Mouse (Mus musculus): ENCODE measurements around the gene Npas2. TPM values are rescaled to one million over a fixed set of nuclear protein-coding genes. Genes with fewer than 3 reads are reported as not detected.
A peak's percentile ranks its signal among the peaks of the same experiment; 100 is the strongest.

Gene Npas2
- polyA plus RNA-seq, 1 experiment from 2014 or later = 0.53 TPM

DNA sequence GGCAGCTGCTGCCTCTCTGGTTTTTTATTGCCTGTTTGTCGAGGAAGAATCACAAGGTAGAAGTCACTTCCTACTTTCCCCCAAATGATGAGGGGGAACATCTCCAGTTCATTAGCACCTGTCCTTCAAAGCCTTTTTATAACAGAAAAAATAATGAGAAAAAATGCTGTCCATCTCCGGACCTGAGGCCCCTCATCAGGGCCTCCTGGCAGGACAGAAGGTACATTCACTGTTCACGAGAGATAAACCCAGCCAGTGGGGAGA lies 63.7 kb downstream of the Npas2 start:
- ATAC-seq (ENCODE audit: extremely low read depth, insufficient number of reproducible peaks, low FRiP score, low TSS enrichment) = no peak
- Histone ChIP-seq H3K4me3 (no peak overlapping the region), H3K4me2 (no peak overlapping the region), H3K9me3 (no peaks in the 10 kb centered on the region), H3K27ac (replicated peaks) (no peak overlapping the region), H3K4me1 (no peaks in the 10 kb centered on the region), H3K27me3 (replicated peaks) (peaks cover 11% of the 10 kb centered on the region; the same call in 1 of the 2 replicates), H3K9ac (no peak overlapping the region), H3K36me3 (no peaks in the 10 kb centered on the region)
- 65% methylated on average over 3 of the region's 3 CpGs for WGBS

- H3K4me2 ChIP-seq = no peak overlapping the region
- no peaks in the 10 kb centered on the region for H3K9me3 ChIP-seq
- ATAC-seq (ENCODE audit: extremely low read depth, insufficient number of reproducible peaks, low FRiP score, low TSS enrichment) = no peak
- no peak overlapping the region for H3K4me3 ChIP-seq
- no peak overlapping the region for H3K9ac ChIP-seq
- no peak overlapping the region for H3K27ac ChIP-seq (replicated peaks)
- H3K4me1 ChIP-seq = no peaks in the 10 kb centered on the region
- no peaks in the 10 kb centered on the region for H3K36me3 ChIP-seq
- WGBS = 70% methylated on average over 3 of the region's 3 CpGs
- H3K27me3 ChIP-seq (replicated peaks) = peaks cover 7% of the 10 kb centered on the region; the same call in 1 of the 2 replicates
These were observed 66.1 kb downstream of the Npas2 start for GRCm38 (mm10) chr1:39259668-39260067.

DNA sequence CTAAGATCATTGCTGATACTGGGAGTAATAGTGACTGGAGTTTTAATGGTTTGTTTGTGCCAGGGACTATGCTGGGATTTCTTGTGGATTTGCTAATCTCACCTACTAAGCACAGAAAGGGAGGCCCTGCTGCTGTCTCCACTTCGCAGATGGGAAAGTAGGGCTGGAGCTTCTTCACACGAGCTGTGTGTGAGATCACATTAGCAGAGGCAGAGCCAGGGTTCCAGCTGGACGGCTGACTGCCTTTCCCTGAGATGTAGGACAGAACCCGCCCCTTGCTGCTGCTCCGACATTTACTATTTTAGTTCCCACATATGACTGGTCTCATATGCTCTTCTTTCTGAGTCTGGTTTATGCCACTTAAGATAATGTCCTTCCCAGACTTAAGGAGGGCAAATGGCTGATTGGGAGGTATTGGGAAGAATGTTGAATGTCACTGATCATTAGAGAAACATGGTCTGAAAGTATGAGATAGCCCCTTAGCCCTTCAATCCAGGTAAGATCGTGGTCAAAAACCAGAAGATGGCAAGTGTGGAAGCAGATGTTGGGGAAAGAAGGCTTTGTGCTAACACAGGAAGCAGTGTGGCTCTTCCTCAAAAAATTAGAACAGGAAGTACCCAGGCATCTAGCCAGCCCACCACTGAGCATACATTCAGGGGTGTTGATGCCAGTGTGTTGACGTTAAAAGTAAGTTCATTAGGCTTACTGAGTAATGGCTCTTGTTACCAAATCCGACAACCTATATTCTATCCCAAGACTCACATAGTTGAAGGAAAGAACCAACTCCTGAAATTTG lies 66.8 kb downstream of the Npas2 start:
- Histone ChIP-seq H3K36me3 (no peaks in the 10 kb centered on the region), H3K9ac (no peak overlapping the region), H3K9me3 (no peaks in the 10 kb centered on the region), H3K27me3 (replicated peaks) (peaks cover 5% of the 10 kb centered on the region; the same call in 1 of the 2 replicates), H3K4me3 (no peak overlapping the region), H3K4me2 (no peak overlapping the region), H3K27ac (replicated peaks) (no peak overlapping the region), H3K4me1 (no peaks in the 10 kb centered on the region)
- WGBS = 62% methylated on average over 8 of the region's 8 CpGs
- ATAC-seq (ENCODE audit: extremely low read depth, insufficient number of reproducible peaks, low FRiP score, low TSS enrichment) = no peak

- Histone ChIP-seq H3K27me3 (replicated peaks) (0 out of 2 replicates have a peak, but pooled peaks cover 4% of the 10 kb centered on the region), H3K4me1 (no peaks in the 10 kb centered on the region), H3K4me2 (no peak overlapping the region), H3K9ac (no peak overlapping the region), H3K4me3 (no peak overlapping the region), H3K9me3 (no peaks in the 10 kb centered on the region), H3K36me3 (no peaks in the 10 kb centered on the region), H3K27ac (replicated peaks) (no peak overlapping the region)
- 83% methylated on average over 9 of the region's 9 CpGs for WGBS
- ATAC-seq (ENCODE audit: extremely low read depth, insufficient number of reproducible peaks, low FRiP score, low TSS enrichment) = no peak
These were observed 73.4 kb downstream of the Npas2 start for GRCm38 (mm10) chr1:39266843-39267512.

DNA sequence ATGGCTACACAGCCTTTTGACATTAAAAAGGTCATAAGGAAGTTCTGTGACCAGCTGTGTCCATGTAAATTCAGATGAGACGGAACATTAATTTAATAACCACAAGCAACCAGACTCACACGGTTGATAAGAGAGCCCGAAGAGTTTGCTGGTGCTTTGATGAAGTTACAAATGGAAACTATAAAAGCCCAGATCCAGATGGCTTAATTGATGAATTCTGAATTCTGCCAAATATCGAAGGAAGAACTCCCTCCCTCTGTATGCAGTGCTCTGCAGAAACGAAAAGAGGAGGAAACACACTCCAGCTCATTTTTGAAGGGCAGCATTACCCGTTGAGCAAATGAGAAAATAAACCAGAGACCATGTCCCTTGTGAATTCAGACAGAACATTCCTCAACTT lies 79.4 kb downstream of the Npas2 start:
- H3K27me3 ChIP-seq (replicated peaks) = peaks cover 7% of the 10 kb centered on the region; the same call in 1 of the 2 replicates
- H3K4me1 ChIP-seq = no peaks in the 10 kb centered on the region
- H3K4me3 ChIP-seq = no peak overlapping the region
- WGBS = 74% methylated on average over 6 of the region's 6 CpGs
- no peak for ATAC-seq (ENCODE audit: extremely low read depth, insufficient number of reproducible peaks, low FRiP score, low TSS enrichment)
- no peak overlapping the region for H3K4me2 ChIP-seq
- no peak overlapping the region for H3K9ac ChIP-seq
- no peaks in the 10 kb centered on the region; the same call in 1 of the 2 replicates for H3K9me3 ChIP-seq
- H3K36me3 ChIP-seq = no peaks in the 10 kb centered on the region
- H3K27ac ChIP-seq (replicated peaks) = no peak overlapping the region

DNA sequence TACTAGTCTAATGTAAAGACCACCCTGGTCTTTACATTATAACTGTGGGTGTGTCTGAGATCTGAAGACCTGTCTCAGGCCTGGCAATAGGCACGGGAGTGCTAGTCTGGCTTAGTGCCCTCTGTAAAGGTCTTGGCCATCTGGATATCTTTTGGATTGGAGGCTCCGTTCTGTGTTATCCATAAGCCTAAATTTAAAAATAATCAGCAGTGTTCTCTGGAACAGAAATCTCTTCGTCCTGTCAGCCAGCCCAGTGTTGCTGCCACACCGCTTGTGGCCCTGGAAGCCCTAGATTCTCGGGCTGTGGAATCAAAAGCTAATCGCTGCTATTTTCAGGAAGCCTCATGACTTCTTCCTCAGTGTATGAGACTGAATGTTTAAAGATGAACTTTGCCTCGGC lies 86.9 kb downstream of the Npas2 start:
- Histone ChIP-seq H3K27ac (replicated peaks) (no peak overlapping the region), H3K4me1 (peaks cover 33% of the 10 kb centered on the region), H3K4me3 (no peak overlapping the region), H3K9me3 (no peaks in the 10 kb centered on the region; the same call in 1 of the 2 replicates), H3K36me3 (no peaks in the 10 kb centered on the region), H3K4me2 (no peak overlapping the region), H3K9ac (no peak overlapping the region), H3K27me3 (replicated peaks) (peaks cover 26% of the 10 kb centered on the region)
- 51% methylated on average over 7 of the region's 7 CpGs for WGBS
- ATAC-seq (ENCODE audit: extremely low read depth, insufficient number of reproducible peaks, low FRiP score, low TSS enrichment) = no peak

- ATAC-seq (ENCODE audit: extremely low read depth, insufficient number of reproducible peaks, low FRiP score, low TSS enrichment) = no peak
These were observed 87.7 kb downstream of the Npas2 start for GRCm38 (mm10) chr1:39280989-39281875.

DNA sequence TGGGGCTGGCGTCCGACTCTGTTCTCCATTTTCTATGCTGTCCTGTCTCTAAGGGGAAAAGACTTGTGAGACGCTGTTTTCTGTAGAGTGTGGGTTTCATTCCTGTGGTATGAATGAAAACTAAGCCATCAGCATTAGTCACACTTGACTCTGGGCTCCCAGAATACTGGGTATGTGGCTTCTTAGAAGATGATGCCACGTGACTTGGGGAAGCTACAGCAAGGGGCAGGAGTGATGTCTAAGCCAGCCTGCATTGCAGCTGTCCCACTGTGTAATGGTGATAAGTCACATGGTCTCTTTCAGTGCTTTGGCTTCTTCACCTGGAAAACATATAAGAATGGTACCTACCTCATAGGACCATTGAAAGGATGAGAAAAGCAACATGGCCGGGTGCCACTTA lies 88.4 kb downstream of the Npas2 start:
- WGBS = 72% methylated on average over 5 of the region's 5 CpGs
- ATAC-seq (ENCODE audit: extremely low read depth, insufficient number of reproducible peaks, low FRiP score, low TSS enrichment) = no peak
- Histone ChIP-seq H3K27ac (replicated peaks) (peak overlapping the region; percentile 61), H3K27me3 (replicated peaks) (peaks cover 26% of the 10 kb centered on the region), H3K36me3 (no peaks in the 10 kb centered on the region), H3K9ac (no peak overlapping the region), H3K9me3 (no peaks in the 10 kb centered on the region; the same call in 1 of the 2 replicates), H3K4me1 (peaks cover 33% of the 10 kb centered on the region), H3K4me2 (peak overlapping the region; percentile 19; the same call in 1 of the 2 replicates), H3K4me3 (no peak overlapping the region)

More at GRCm38 (mm10) chr1:39280989-39281875, 87.7 kb downstream of the Npas2 start:
- Histone ChIP-seq H3K4me1 (peaks cover 33% of the 10 kb centered on the region), H3K27me3 (replicated peaks) (peaks cover 26% of the 10 kb centered on the region), H3K4me2 (peak overlapping the region; percentile 19; the same call in 1 of the 2 replicates), H3K36me3 (no peaks in the 10 kb centered on the region), H3K4me3 (no peak overlapping the region), H3K9ac (no peak overlapping the region), H3K9me3 (no peaks in the 10 kb centered on the region; the same call in 1 of the 2 replicates), H3K27ac (replicated peaks) (peak overlapping the region; percentile 61)
- 45% methylated on average over 15 of the region's 15 CpGs for WGBS

GRCm38 (mm10) chr1:39283323-39283722 lies 89.8 kb downstream of the Npas2 start:
- Histone ChIP-seq H3K9ac (no peak overlapping the region), H3K4me2 (no peak overlapping the region), H3K27ac (replicated peaks) (no peak overlapping the region), H3K36me3 (no peaks in the 10 kb centered on the region), H3K4me3 (no peak overlapping the region), H3K4me1 (peaks cover 44% of the 10 kb centered on the region), H3K9me3 (no peaks in the 10 kb centered on the region), H3K27me3 (replicated peaks) (peaks cover 20% of the 10 kb centered on the region)
- ATAC-seq (ENCODE audit: extremely low read depth, insufficient number of reproducible peaks, low FRiP score, low TSS enrichment) = no peak
- WGBS = 77% methylated on average over 7 of the region's 7 CpGs

DNA sequence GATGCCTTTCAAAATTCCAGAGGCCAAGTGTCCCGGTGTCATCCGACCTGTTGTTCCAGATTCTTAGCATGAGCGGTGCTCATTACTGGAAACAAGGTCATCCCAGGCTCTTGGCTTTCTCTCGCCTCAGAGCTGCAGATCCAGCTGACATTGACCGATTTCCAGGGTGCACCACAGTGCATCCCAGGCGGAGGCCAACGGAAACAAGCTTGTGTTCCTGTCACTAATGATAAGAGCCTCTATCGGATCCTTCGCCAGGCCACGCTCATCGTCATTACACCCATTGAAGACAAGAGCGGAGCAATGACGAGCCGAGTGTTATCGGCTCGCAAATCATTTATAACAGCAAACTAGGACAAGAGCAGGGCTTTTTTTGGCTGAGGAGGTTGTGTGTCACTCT lies 91.3 kb downstream of the Npas2 start:
- H3K9ac ChIP-seq = no peak overlapping the region
- no peak overlapping the region for H3K27ac ChIP-seq (replicated peaks)
- peaks cover 46% of the 10 kb centered on the region for H3K4me1 ChIP-seq
- H3K4me2 ChIP-seq = no peak overlapping the region
- no peaks in the 10 kb centered on the region for H3K9me3 ChIP-seq
- H3K36me3 ChIP-seq = no peaks in the 10 kb centered on the region
- ATAC-seq (ENCODE audit: extremely low read depth, insufficient number of reproducible peaks, low FRiP score, low TSS enrichment) = no peak
- no peak overlapping the region for H3K4me3 ChIP-seq
- H3K27me3 ChIP-seq (replicated peaks) = peaks cover 6% of the 10 kb centered on the region; the same call in 1 of the 2 replicates
- WGBS = 50% methylated on average over 16 of the region's 16 CpGs

GRCm38 (mm10) chr1:39287076-39287475 lies 93.5 kb downstream of the Npas2 start:
- no peak for ATAC-seq (ENCODE audit: extremely low read depth, insufficient number of reproducible peaks, low FRiP score, low TSS enrichment)
- 85% methylated on average over 9 of the region's 9 CpGs for WGBS
- no peaks in the 10 kb centered on the region for H3K27me3 ChIP-seq (replicated peaks)
- no peaks in the 10 kb centered on the region for H3K36me3 ChIP-seq
- H3K4me3 ChIP-seq = no peak overlapping the region
- no peaks in the 10 kb centered on the region for H3K9me3 ChIP-seq
- H3K4me1 ChIP-seq = peaks cover 27% of the 10 kb centered on the region
- H3K27ac ChIP-seq (replicated peaks) = no peak overlapping the region; the same call in 1 of the 2 replicates
- H3K9ac ChIP-seq = no peak overlapping the region
- H3K4me2 ChIP-seq = no peak overlapping the region

Measured in heart, embryonic 13.5 days (tissue).